22 mouse cellular contexts compared by ENCODE assay signal in genomic region chr9:67160350-67160749, GRCm38 (mm10).
DNase-seq lines count a peak whose midpoint lies in the region; ATAC-seq and TF ChIP-seq lines count a peak whose summit lies in the region.
"Had no signal": no experiment of that assay in that cellular context is flagged by ENCODE, and none has a peak within 500 bp of the region (broad histone marks: within the 10 kb centered on the region; RNA-seq: fewer than 3 reads in every experiment).

No protein-coding gene starts in this region.

- DNase-seq in heart, postnatal 4 days = no peak
- no peak for DNase-seq in heart, postnatal 10 days
- DNase-seq in 416B (ENCODE audit: low read depth) (peak; percentile 50), CH12.LX (ENCODE audit: extremely low read depth) (peak; percentile 90)
- DNase-seq in cerebellum, adult 9-11 months = no peak
- DNase-seq: adrenal gland, postnatal 14 days; B cell, adult 2 months; cerebellum, adult 11-12 months; cerebellum, postnatal 10 days; forebrain, postnatal 0 days; kidney, adult 11 months; kidney, adult 9 months had no signal

- H3K79me2 ChIP-seq in CH12.LX (replicated peaks; ENCODE audit: control insufficient read depth, extremely low read depth, insufficient read depth, poor library complexity, severe bottlenecking) = no peaks in the 10 kb centered on the region

- TF ChIP-seq RAD21 in CH12.LX (IDR thresholded peaks at IDR 0.05; ENCODE audit: low read depth, low read length) = no peak; the same call in none of the 2 replicates

- H3K27ac ChIP-seq in heart, embryonic 11.5 days (ENCODE audit: low read depth, low read length) = 0 out of 2 replicates have a peak overlapping the region, but pooled peaks have one; percentile 35
- H3K27ac ChIP-seq in heart, embryonic 15.5 days = peak overlapping the region; percentile 94
- peak overlapping the region; percentile 79 for H3K27ac ChIP-seq in CH12.LX (ENCODE audit: insufficient read depth, low read depth)
- H3K27ac ChIP-seq: embryonic facial prominence, embryonic 10.5 days; forebrain, embryonic 13.5 days; hindbrain, embryonic 13.5 days; hindbrain, postnatal 0 days; kidney, postnatal 0 days had no signal

- in situ Hi-C loops in CH12.LX (cut with MboI; ENCODE audit: low pct_ligation_motif_present, low pct_unique_long_range_greater_than_20kb, low sequenced_read_pairs) = no loop called here

- peak; percentile 85 for TF ChIP-seq EP300 in CH12.LX (IDR thresholded peaks at IDR 0.05; ENCODE audit: low read length)

- intact Hi-C loops in heart, postnatal 10 days (cut with DNase I) = loop anchor here (5.0 kb wide), 1 partner anchor 52 kb away; no protein-coding TSS in a partner anchor

- no peak overlapping the region for H3K4me2 ChIP-seq in heart, embryonic 11.5 days
- H3K4me2 ChIP-seq in heart, embryonic 15.5 days = no peak overlapping the region
- peak overlapping the region; percentile 26; the same call in 1 of the 2 replicates for H3K4me2 ChIP-seq in CH12.LX (ENCODE audit: insufficient read depth, low read depth, poor library complexity, severe bottlenecking)
- H3K4me2 ChIP-seq: forebrain, embryonic 13.5 days; hindbrain, embryonic 13.5 days had no signal

- H3K36me3 ChIP-seq in heart, embryonic 11.5 days (ENCODE audit: control insufficient read depth, insufficient read depth, low read length) = no peaks in the 10 kb centered on the region
- H3K36me3 ChIP-seq in heart, embryonic 15.5 days = no peaks in the 10 kb centered on the region
- H3K36me3 ChIP-seq in CH12.LX (replicated peaks in 1 of 2; ENCODE audit: control insufficient read depth in 1 of 2, insufficient read depth in 1 of 2, low read length in 1 of 2) = no peaks in the 10 kb centered on the region
- H3K36me3 ChIP-seq: embryonic facial prominence, embryonic 10.5 days; hindbrain, embryonic 13.5 days had no signal

- ATAC-seq in heart, embryonic 11.5 days (replicated peaks; ENCODE audit: insufficient number of reproducible peaks, low FRiP score, low TSS enrichment) = no peak
- ATAC-seq in heart, embryonic 15.5 days (replicated peaks; ENCODE audit: insufficient number of reproducible peaks, insufficient read depth, low FRiP score, low read depth) = no peak
- ATAC-seq: activated CD4-positive, CD25-positive, alpha-beta regulatory T cell, adult 4 months; CD4-positive, CD25-positive, alpha-beta regulatory T cell, adult 4 months; forebrain, embryonic 13.5 days; forebrain, postnatal 0 days; hindbrain, postnatal 0 days; Patski had no signal

- H3K4me1 ChIP-seq in heart, embryonic 11.5 days (ENCODE audit: control insufficient read depth, insufficient read depth, low read length) = peaks cover 31% of the 10 kb centered on the region
- peaks cover 40% of the 10 kb centered on the region for H3K4me1 ChIP-seq in heart, embryonic 15.5 days (replicated peaks)
- peaks cover 21 to 63% of the 10 kb centered on the region in 2 experiments for H3K4me1 ChIP-seq in CH12.LX (ENCODE audit: control insufficient read depth in 1 of 2, insufficient read depth in 2 of 2)
- H3K4me1 ChIP-seq: forebrain, embryonic 13.5 days; hindbrain, embryonic 13.5 days had no signal

- 77% methylated on average over 5 of the region's 5 CpGs for WGBS in heart, embryonic 11.5 days (ENCODE audit: insufficient replicate concordance)
- WGBS in heart, embryonic 15.5 days = 74% methylated on average over 5 of the region's 5 CpGs

- no peak overlapping the region for H3K9ac ChIP-seq in heart, embryonic 11.5 days (ENCODE audit: low read depth, low read length)
- H3K9ac ChIP-seq in heart, embryonic 15.5 days = no peak overlapping the region
- no peak overlapping the region for H3K9ac ChIP-seq in CH12.LX (ENCODE audit: insufficient read depth, low read depth)
- H3K9ac ChIP-seq: forebrain, embryonic 13.5 days; forebrain, postnatal 0 days; hindbrain, embryonic 13.5 days had no signal

- dilution Hi-C loops in CH12.LX (cut with MboI; ENCODE audit: extremely low pct_ligation_motif_present, extremely low pct_unique_long_range_greater_than_20kb, low sequenced_read_pairs) = no loop called here

- no peak overlapping the region for H3K4me3 ChIP-seq in heart, embryonic 11.5 days (ENCODE audit: low read depth, low read length)
- H3K4me3 ChIP-seq in heart, embryonic 15.5 days = no peak overlapping the region
- H3K4me3 ChIP-seq in CH12.LX (replicated peaks in 1 of 3; ENCODE audit: low read depth in 2 of 3, low read length in 2 of 3, poor library complexity in 1 of 3) = no peak overlapping the region
- H3K4me3 ChIP-seq: embryonic facial prominence, embryonic 10.5 days; forebrain, embryonic 13.5 days; hindbrain, embryonic 13.5 days had no signal

- no peaks in the 10 kb centered on the region for H3K9me3 ChIP-seq in heart, embryonic 11.5 days (replicated peaks; ENCODE audit: control insufficient read depth, low read length)
- H3K9me3 ChIP-seq in heart, embryonic 15.5 days (replicated peaks) = no peaks in the 10 kb centered on the region
- no peaks in the 10 kb centered on the region for H3K9me3 ChIP-seq in CH12.LX (replicated peaks; ENCODE audit: low read length)
- H3K9me3 ChIP-seq: embryonic facial prominence, embryonic 10.5 days; forebrain, embryonic 13.5 days; hindbrain, embryonic 13.5 days had no signal

- H3K27me3 ChIP-seq in heart, embryonic 11.5 days (ENCODE audit: control insufficient read depth, insufficient read depth, low read length) = no peaks in the 10 kb centered on the region
- no peaks in the 10 kb centered on the region for H3K27me3 ChIP-seq in heart, embryonic 15.5 days
- H3K27me3 ChIP-seq in CH12.LX (replicated peaks) = no peaks in the 10 kb centered on the region
- H3K27me3 ChIP-seq: forebrain, embryonic 13.5 days; hindbrain, embryonic 13.5 days; Patski had no signal

- TF ChIP-seq CTCF in CH12.LX (conservative IDR thresholded peaks at IDR 0.05 in 1 of 2, IDR thresholded peaks at IDR 0.05 in 1 of 2; ENCODE audit: low read depth in 2 of 2, low read length in 2 of 2) = no peak

- TF ChIP-seq POLR2A in CH12.LX (IDR thresholded peaks at IDR 0.05; ENCODE audit: low read depth, low read length) = no peak

TF ChIP-seq in CH12.LX, 34 proteins besides CTCF, POLR2A, EP300 and RAD21:
- TF ChIP-seq MXI1 (IDR thresholded peaks at IDR 0.05; ENCODE audit: low read depth, low read length) (peak; percentile 28; the same call in 1 of the 2 replicates), JUN (IDR thresholded peaks at IDR 0.05; ENCODE audit: insufficient read depth, low read depth, low read length) (no peak), USF1 (IDR thresholded peaks at IDR 0.05; ENCODE audit: low read depth, low read length) (no peak), UBTF (IDR thresholded peaks at IDR 0.05; ENCODE audit: low read depth, low read length) (no peak), NELFE (IDR thresholded peaks at IDR 0.05; ENCODE audit: low read depth, low read length) (no peak), IRF4 (IDR thresholded peaks at IDR 0.05; ENCODE audit: low read depth, low read length) (0 out of 2 replicates have a peak, but pooled peaks have one; percentile 27), ZC3H11A (IDR thresholded peaks at IDR 0.05; ENCODE audit: low read depth, low read length) (no peak), TCF12 (IDR thresholded peaks at IDR 0.05; ENCODE audit: low read depth, low read length) (peak; percentile 55), RCOR1 (conservative IDR thresholded peaks at IDR 0.05; ENCODE audit: low read depth, low read length) (no peak), CHD2 (IDR thresholded peaks at IDR 0.05; ENCODE audit: low read length) (peak; percentile 40; the same call in 1 of the 2 replicates), HCFC1 (IDR thresholded peaks at IDR 0.05; ENCODE audit: low read depth, low read length) (no peak), MAX (IDR thresholded peaks at IDR 0.05; ENCODE audit: low read length) (0 out of 2 replicates have a peak, but pooled peaks have one; percentile 49), PAX5 (IDR thresholded peaks at IDR 0.05; ENCODE audit: low read length) (no peak), SMC3 (IDR thresholded peaks at IDR 0.05; ENCODE audit: low read depth, low read length) (no peak; the same call in 1 of the 2 replicates), GABPA (IDR thresholded peaks at IDR 0.05; ENCODE audit: insufficient replicate concordance, low read depth, low read length) (no peak), MAZ (IDR thresholded peaks at IDR 0.05; ENCODE audit: low read depth, low read length) (no peak), JUND (conservative IDR thresholded peaks at IDR 0.05; ENCODE audit: low read depth, low read length) (no peak), ZMIZ1 (IDR thresholded peaks at IDR 0.05; ENCODE audit: low read depth, low read length) (no peak; the same call in 1 of the 2 replicates), ZKSCAN1 (IDR thresholded peaks at IDR 0.05; ENCODE audit: borderline replicate concordance, low read depth, low read length) (no peak), ELF1 (IDR thresholded peaks at IDR 0.05; ENCODE audit: low read depth, low read length) (no peak), MAFK (IDR thresholded peaks at IDR 0.05; ENCODE audit: insufficient replicate concordance, low read length) (peak; percentile 51; the same call in 1 of the 2 replicates), E2F4 (IDR thresholded peaks at IDR 0.05; ENCODE audit: insufficient replicate concordance, low read depth, low read length) (no peak), CHD1 (IDR thresholded peaks at IDR 0.05; ENCODE audit: low read depth, low read length) (no peak), ZNF384 (IDR thresholded peaks at IDR 0.05; ENCODE audit: low read depth, low read length) (no peak), NRF1 (IDR thresholded peaks at IDR 0.05; ENCODE audit: low read depth, low read length) (no peak), MYC (IDR thresholded peaks at IDR 0.05; ENCODE audit: low read depth, low read length) (no peak), BHLHE40 (IDR thresholded peaks at IDR 0.05; ENCODE audit: low read depth, low read length) (peak; percentile 49), MEF2A (IDR thresholded peaks at IDR 0.05; ENCODE audit: borderline replicate concordance, low read depth, low read length) (no peak; the same call in none of the 2 replicates), KAT2A (IDR thresholded peaks at IDR 0.05; ENCODE audit: insufficient replicate concordance, low read length) (no peak), USF2 (conservative IDR thresholded peaks at IDR 0.05; ENCODE audit: low read depth, low read length) (no peak), ETS1 (conservative IDR thresholded peaks at IDR 0.05; ENCODE audit: low read depth, low read length) (peak; percentile 32), POLR2AphosphoS2 (IDR thresholded peaks at IDR 0.05; ENCODE audit: low read depth, low read length) (no peak), TBP (conservative IDR thresholded peaks at IDR 0.05; ENCODE audit: low read depth, low read length) (no peak), SIN3A (IDR thresholded peaks at IDR 0.05; ENCODE audit: low read length) (peak; percentile 23; the same call in 1 of the 2 replicates)
TF ChIP-seq in CH12.LX: peak in this region for 9.

Comparison
In these comparisons a context has a peak if more than half of its experiments do, and no peak if none do; other contexts are left out.
1. H3K27ac ChIP-seq: peak in every context shown above with its lines; median percentile 94 in heart, embryonic 15.5 days; 79 in CH12.LX; 35 in heart, embryonic 11.5 days.
2. DNase-seq: peak in 416B (single experiment) and CH12.LX (single experiment); none in heart, postnatal 4 days (single experiment), heart, postnatal 10 days (0 of 2) and cerebellum, adult 9-11 months (single experiment).